Mouse (Mus musculus) granulocyte monocyte progenitor cell, adult 5-6 weeks (primary cell): Measurements from ENCODE around the gene Ercc1. TPM values are rescaled to one million over a fixed set of nuclear protein-coding genes. Genes with fewer than 3 reads are reported as not detected.
A peak's percentile ranks its signal among the peaks of the same experiment; 100 is the strongest.

ENCODE experiments used
- ATAC-seq: replicated peaks from 2 replicates; pipeline ENCODE4 v1.8.0; 2016; ENCODE audit warnings: mild to moderate bottlenecking, moderate TSS enrichment, inconsistent platforms; ENCODE audit not compliant: poor library complexity, severe bottlenecking
- total RNA-seq, 2 experiments: library from RNA; stranded (forward) in 1 of 2; stranded (reverse) in 1 of 2; fragments of 200-712, 200-1000 nt in 1 of 2; fragments of >200 nt in 1 of 2; fragmentation: Nextera tagmentation in 1 of 2; gene quantifications; 2 replicates each; pipeline ENCODE4 v1.2.3; 2014 to 2017

Ercc1 gene
- total RNA-seq, 2 experiments from 2014 or later = 12.4 to 34.9 TPM

DNA sequence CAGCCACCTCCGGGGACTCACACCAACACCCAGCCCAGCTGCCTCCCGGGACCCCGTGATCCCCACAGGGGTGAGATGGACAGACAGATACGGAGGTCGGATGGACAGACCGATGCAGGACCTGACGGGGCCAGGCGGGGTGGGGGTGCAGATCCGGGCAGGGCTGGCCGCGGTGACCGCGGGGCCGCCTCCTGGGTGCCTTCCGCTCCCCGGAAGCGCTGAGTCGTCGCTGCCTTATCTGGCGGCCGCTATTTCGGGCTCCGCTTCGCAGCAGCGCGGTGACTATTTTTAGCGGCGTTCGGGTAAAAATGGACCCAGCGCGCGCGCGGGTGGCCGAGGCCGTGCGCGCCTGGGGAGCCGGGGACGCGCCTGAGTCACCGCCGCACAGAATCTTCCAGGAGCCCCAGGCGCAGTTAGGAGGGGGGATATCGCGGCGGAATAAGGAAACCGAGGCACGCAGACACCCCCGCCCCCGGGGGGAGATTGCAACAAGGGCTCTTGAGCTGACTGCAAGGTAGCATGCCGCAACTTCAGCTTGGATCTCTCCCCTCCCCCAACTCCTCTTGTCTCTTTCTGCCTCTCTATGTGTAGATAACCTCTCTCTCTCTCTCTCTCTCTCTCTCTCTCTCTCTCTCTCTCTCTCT lies 11.7 kb upstream of the Ercc1 start:
- ATAC-seq = peak; percentile 54

DNA sequence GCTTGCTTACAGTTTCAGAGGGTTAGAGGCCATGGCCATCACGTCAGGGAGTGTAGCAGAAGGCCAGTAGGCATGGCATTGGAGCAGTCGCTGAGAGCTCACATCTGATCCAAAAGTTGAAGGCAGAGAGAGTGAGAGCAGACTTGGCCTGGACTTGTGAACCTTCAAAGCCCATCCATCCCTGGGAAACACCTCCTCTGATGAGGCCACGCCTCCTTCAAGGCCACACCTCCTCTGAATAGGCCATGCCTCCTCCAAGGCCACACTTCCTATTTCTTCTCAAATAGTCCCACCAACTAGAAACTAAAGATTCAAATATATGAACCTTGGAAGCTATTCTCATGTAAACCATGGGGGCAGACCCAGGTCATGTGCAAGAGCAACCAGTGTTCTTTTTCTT lies 9.0 kb upstream of the Ercc1 start:
- ATAC-seq = peak; percentile 69

DNA sequence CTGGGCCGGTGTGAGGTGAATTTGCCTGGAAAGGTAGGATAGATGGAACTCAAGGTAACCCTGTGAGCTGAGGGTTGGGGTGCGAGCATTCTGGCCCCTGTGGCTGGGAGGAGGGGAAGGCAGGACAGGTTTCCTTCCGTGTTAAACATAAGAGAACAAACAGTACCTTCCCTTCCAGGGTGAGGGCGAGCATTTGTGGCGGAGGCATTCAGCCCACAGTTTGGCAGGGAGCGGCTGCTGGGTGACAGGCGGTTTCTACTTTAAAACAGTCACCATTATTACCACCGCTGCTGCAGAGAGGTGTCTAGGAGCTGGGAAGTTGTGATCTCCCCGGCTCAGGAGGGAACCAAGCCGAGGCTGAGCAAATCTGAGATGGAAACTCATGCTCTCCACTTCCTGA lies 7.5 kb upstream of the Ercc1 start:
- ATAC-seq = no peak

DNA sequence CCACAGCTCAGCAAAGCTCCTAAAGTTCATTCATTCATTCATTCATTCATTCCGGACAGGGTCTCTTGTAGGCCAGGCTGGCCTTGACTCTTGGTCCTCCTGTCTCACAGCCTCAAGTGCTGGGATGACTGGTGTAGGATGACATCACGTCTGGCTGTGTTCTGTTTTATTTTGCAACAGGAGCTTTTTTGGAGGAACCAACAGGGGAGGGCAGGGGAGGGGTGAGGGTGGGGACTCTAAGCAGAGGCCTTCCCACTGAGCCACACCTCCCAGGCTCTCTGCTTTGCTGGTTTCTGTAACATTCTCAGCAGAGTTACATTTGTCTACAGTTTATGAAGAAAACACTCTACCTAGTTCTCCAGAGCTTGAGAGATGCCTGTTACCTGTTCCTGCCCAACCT lies 6.5 kb upstream of the Ercc1 start:
- peak; percentile 76 for ATAC-seq

DNA sequence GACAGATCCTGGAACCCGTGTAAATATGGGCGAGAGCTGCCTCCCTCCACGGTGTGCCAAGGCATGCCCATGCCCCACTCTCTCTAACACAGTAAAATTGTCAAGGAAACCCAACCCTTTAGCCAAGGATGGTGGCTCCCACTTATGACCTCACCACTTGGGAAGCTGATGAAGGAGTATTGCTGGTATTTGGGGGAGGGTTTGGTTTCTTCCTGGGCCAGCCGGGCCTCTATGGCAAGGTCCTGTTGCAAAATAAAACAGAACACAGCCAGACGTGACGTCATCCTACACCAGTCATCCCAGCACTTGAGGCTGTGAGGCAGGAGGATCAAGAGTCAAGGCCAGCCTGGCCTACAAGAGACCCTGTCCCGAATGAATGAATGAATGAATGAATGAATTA lies 6.0 kb upstream of the Ercc1 start:
- ATAC-seq = no peak

DNA sequence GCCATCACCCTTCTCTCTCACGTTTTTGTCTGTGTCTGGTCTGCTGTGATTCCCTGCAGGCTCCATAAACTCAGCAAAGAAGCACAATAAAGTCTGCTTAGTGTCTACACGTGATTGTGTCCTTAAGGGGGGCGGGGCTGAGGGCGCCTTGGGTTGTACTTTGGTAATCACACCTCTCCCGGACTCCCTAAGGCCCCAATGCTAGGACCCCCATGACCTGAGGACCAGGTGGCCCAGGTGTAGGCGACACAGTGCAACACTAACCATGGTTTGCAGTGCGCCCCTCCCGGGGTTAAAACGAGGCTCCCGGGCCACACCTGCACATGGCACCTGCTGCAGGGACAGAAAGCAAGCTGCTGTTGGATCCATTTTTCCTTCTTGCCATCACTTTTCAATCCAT lies 3.3 kb upstream of the Ercc1 start:
- no peak for ATAC-seq

DNA sequence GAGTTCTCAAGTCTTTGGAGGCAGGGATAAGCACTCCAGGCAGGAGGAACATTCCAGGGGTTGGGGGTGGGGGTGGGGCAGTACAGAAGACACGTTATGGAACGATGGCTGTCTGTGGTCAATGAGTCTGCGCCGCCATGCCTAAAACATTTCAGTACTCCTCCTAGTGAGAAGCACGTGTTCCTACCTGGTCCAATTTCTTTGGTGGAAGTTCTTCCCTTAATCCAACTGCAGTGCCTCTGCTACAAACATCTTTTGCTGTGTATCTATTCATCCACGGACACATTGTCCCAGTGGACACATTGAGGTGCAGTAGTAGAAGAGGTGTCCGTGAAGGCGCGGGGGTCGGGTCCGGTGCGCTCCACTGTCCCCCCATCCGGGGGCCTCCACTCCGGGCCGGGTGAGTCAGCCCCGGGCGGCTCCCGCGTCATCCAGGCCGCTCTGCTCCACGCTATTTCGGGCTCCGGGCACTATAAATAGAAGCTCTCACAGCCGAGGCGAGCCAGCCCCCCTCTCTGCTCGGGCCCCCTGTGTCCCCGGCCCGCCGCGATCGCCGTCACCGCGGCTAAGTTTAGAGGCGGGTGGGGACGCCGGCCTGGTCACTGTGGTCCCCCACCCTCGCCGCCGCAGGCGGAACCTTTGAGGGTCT lies 2.7 kb upstream of the Ercc1 start:
- ATAC-seq = no peak

DNA sequence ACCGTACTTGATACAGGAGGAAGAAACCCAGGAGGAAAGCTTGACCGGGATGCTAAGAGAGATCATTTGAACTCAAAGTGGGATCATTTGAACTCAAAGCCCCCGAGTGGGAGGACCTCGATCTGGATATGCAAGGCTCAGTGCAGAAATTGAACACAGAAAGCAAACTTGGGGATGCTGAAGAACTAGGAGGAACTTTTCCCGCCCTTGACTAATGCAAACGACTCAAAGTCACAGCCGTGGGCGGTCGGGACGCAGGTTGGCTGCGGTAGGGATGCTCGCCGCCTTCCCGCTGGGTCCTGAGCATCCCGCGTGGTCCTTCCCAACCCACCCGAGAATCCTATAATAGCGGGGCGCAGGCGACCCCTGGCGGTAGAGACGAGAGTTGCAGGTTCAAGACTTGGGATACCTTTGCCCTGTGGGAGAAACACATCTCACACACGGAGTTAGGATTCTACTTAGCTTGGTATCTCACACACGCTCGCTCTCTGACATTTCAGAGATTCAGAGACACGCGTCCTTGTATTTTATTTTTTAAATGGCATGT lies 2.0 kb upstream of the Ercc1 start:
- peak; percentile 27; the same call in 1 of the 2 replicates for ATAC-seq

DNA sequence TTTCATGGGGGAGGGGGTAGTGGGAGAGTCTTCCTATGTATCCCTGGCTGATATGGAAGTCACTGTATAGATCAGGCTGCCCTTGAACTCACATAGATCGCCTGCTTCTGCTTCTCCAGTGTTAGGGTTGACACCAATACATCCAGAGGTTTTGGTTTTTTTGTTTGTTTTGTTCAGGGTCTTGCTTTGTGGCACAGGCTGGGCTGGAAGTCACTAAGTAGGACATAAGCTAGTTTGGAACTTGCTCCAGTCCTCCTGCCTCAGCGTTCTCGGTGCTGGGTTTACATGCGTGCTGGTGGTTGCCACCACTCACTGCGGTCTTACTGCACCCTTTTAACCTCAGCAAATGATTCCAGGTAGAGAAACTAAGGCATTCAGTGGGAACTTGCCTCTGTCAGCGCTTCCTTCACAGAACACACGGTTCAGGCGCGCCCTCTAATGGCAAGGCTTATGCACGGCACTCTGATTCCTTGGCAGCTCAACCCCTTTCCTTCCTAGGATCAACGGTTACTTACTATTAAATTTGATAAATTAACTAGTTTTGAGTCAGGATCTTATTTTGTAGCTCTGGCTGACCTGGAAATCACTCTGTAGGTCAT lies 1.3 kb upstream of the Ercc1 start:
- ATAC-seq = peak; percentile 41

DNA sequence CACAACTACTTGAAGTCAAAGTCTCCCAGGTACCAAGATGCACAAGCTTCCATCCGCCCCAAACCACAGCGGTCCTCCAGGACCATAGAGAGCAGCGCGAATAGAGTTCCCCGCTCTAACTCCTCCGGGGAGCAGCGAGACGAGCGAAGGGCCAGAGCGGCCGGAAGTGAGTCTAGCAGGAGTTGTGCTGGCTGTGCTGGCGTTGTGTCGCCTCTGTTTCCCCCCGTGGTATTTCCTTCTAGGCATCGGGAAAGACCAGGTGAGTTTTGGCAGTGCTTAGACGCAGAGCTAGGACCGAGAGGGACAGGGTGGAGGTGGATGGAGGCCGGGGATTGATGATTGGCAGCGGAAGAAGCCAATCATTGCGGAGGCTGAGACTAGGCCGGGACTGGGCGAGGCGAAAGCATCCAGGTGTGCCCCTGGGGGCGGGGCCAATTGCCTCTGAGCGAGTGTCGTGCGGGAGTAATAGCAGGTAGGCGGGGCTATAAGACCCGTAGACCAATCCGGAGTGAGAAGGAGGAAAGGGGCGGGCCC lies 427 bp downstream of the Ercc1 start:
- peak; percentile 84 for ATAC-seq

DNA sequence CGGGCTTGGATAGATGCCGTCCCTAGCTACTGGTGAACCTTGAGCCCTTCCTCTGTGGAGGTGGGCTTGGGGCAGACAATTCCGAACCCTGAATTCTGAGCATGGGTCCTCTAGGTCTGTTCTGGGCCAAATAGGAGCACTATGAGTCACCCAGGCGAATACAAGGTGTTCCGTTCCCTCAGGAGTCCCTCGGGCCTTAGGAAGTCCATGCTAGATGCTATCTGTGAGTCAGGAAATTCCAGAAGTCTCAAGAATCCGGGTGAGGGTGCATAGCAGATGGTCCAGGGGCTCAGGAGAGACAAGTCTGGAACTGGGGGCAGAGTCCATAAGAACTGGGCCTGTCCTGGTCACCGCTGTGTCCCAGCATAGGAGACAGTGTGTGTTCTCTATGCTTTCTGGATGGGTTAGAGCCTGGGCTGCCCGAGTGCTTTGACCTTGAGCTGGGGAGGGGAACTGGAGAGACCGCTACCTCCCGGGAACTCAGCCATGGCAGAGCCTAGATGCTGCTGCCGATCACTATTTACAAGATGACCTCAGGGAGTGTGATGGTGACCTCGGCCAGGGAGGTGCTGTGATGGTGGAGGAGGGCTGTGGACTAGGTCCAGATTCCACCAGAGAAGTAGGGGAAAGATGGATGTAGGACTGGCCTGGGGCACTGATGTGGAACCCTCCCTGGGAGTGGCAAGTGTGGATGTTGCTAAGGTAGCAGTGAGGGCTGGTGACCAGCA lies 4.8 kb downstream of the Ercc1 start:
- no peak for ATAC-seq

DNA sequence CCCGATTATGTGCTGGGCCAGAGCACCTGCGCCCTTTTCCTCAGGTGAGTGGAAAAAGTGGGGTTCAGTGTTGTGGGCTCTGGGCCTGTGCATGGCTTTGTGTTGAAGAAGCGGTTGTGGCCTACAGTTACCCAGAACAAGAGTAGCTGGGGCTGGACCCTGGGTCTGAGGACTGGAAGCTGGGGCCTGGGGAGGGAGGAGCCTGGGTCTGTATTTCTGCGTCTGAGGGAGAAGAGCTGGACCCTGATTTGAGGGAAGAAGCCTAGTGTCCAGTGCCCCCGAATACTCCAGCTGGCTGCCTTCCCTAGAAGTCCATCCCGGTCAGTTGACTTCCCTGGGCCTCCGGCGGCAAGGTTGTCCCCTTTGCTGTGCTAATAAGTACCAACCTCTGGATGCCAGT lies 5.6 kb downstream of the Ercc1 start:
- no peak for ATAC-seq

DNA sequence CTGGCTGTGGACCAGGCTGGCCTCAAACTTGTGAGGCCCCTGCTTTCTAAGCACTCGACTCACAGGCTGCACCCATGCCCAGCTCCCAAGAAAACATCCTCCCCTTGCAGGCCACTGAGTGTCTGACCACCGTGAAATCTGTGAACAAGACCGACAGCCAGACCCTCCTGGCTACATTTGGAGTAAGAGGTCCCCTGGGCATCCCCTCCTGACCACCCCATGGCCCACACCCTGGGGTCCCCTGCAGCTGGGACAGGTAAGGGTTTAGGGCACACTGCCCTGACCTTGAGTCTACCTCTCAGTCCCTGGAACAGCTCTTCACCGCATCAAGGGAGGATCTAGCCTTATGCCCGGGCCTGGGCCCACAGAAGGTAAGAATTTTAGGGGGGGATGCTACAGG lies 10.4 kb downstream of the Ercc1 start:
- no peak for ATAC-seq

DNA sequence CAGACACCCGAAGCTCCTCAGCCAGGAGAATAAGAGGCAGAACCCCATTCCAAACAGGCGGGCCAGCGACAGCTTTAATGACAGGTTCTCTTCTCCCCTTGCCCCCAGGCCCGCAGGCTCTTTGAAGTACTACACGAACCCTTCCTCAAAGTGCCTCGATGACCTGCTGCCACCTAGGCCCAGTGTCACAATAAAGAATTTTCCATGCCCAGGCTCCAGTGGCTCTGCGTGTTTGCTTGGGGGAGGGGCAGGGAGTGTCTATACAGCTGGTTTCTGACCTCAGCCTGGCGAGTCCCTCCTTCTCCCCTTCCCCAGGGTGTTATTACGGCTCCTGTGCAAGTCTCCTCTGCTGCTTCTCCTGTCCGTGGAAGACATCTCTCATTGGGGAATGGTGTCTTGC lies 11.7 kb downstream of the Ercc1 start:
- ATAC-seq = no peak

DNA sequence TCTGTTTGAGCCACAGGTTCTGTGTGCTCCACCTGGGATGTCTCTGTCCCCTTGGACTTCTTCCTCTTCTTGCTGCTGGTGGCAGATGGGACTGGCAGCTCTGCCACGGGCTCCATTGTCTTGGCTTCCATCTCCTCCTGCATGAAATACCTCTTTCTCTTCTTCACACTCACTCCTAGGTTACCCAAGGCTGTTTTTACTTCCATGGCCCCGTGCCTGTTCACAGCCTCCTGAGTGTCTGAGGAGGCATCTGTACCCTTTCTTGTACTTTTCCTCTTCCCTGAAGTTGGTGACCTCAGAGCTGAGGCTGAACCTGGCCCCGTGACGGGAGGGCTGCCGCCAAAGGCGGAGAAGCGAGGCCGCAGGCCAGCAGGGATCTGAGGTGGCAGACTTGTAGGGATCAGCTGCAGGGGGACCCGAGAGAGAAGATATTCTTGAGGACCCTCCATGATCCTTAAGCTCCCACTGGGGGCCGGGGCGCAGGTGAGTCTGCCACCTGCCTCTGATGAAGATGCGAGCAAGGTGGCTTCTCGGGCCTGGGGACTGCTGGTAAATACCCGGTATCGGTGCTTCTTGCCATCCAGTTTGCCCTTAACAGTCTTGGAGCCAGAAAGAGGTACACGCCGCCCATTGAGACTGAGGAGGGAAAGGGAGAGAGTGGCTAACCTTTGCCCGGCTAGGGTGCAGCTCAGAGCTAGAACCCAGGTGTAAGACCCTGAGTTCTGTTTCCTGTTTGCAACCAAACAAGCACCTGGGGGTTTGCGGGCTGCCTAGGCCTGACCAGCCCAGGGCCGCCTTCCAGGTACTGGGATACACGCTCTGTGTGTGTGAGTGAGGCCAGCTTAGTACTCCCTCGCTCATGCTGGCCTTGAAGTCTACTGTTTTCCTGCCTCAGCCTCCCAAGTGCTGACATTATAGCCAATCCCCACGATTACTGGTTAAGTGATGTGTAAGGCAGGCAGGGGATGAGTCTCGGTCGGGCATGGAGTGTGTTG lies 13.1 kb downstream of the Ercc1 start:
- ATAC-seq = no peak

DNA sequence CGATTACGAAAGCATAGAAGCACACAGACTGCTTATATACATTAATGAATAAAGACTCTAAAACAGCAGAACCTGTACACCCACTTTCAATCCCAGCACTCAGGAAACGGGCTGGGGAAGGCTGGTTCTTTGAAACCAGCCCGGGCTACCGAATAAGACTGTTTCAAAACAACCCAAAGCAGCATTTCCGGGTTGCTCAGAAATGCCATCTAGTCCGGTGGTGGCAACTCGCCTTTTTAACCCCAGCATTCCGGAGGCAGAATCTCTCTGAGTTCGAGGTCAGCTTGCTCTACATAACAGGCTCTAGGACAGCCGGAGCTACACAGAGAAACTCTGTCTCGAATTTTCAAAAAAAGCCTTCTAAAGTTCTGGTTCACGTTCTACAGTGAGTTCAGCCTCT lies 14.1 kb downstream of the Ercc1 start:
- no peak for ATAC-seq

DNA sequence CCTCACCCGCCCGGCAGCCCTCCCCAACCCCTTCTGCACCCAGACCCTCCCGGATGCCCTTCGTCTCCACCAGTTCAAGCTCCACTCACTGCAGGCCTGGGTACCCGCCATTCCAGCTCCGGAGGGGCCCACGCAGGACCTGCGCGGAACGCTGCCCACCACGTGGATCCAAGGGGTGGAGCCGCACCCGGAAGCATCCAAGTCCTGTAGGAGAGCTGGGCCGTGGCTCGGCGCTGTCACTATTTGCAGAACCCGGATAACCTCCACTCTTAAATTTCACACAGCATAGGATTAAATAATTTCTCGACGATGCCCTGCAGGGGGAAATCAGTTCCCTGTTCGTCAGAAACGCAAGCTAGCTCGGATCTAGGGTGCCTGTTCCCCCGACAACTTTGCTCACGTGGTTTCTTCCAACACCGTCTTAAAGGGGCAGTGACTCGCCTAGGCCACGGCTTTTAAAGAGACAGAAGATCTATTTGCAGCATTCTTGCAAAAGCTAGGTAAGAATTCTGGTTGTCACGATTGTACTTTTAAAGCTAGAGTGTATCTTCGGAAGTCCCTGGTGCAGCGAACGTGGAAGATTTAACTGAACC lies 14.8 kb downstream of the Ercc1 start, which contains the start of the genes Cd3eap and Ppp1r13l:
Gene Cd3eap (minus strand): TSS at position 185 of the 593 bp plus-strand sequence.
Gene Ppp1r13l (plus strand): TSS at position 451 of the 593 bp plus-strand sequence.
- ATAC-seq = peak; percentile 43

DNA sequence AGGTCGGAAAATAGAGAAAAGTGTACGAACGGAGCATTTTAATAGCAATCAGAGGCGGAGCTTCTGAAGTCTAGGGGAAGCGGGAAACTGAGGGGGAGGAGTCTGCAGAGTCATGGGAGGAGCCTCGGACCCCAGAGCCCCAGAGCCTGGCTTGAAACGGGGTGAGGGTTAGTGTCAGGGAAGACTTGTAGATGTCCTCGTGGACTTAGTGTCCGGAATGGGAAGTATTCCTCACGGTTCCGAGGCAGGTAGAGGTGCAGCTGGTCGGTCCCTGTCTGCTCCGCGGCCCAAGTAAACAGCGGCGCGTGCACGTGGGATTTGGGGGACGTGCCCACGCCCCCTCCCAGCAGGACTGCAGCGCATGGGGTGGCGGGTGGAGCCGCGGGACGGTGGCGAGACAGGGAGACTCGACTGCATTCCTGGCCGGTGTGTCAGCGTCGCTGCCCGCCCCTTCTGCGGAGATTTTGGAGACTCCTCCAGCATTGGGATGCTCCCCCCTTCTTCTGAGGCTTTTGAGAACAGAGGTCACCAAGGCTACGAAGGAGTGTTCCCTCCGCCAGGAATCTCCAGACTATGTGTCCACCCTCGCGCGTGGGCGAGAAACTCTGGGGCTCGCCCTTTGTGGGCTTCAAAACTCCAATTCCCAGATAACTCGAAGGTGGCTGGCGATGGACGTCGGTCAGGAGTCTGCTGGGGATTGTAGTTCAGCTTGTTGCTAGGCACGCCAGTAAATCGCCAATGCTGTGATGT lies 15.5 kb downstream of the Ercc1 start:
- ATAC-seq = peak; percentile 52
